Mouse (Mus musculus) ES-E14 (cell line): ENCODE data around the gene Zfp646.

Experiments
- CHD2 ChIP-seq: IDR thresholded peaks from 2 replicates; pipeline ENCODE4 v1.6.1; 2014; ENCODE audit warnings: mild to moderate bottlenecking, low read depth, low read length, inconsistent platforms
- HCFC1 ChIP-seq: IDR thresholded peaks from 2 replicates; pipeline ENCODE4 v1.6.1; 2012; ENCODE audit warnings: low read length, inconsistent platforms, borderline replicate concordance; ENCODE audit not compliant: insufficient read depth
- ZNF384 ChIP-seq: IDR thresholded peaks from 2 replicates; pipeline ENCODE4 v1.6.1; 2012; ENCODE audit warnings: low read depth, low read length, inconsistent platforms

- TF ChIP-seq HCFC1 (no peak), CHD2 (no peak), ZNF384 (no peak)
These were observed 17.8 kb upstream of the Zfp646 start for GRCm38 (mm10) chr7:127858258-127858657.
